Mouse (Mus musculus) forebrain, embryonic 10.5 days (tissue): ENCODE data around the gene Pdgfa. TPM values are rescaled to one million over a fixed set of nuclear protein-coding genes. Genes with fewer than 3 reads are reported as not detected.

Experiments used
- DNase-seq: peaks from one replicate; pipeline ENCODE4 v3.0.0-alpha.2; 2017; ENCODE audit warnings: low spot score; ENCODE audit errors: extremely low spot score
- H3K27ac ChIP-seq: fragments of 300-500 bp; sonication (generic); 2 replicates; pipeline ENCODE4 v1.5.1; 2016; ENCODE audit warnings: mild to moderate bottlenecking
- H3K27me3 ChIP-seq: fragments of 300-500 bp; sonication (generic); 2 replicates; pipeline ENCODE4 v1.6.1; 2016; ENCODE audit warnings: mild to moderate bottlenecking; ENCODE audit not compliant: poor library complexity, severe bottlenecking
- H3K36me3 ChIP-seq: fragments of 300-500 bp; sonication (generic); replicated peaks from 2 replicates; pipeline ENCODE4 v1.6.1; 2016; ENCODE audit warnings: mild to moderate bottlenecking, moderate library complexity
- H3K4me1 ChIP-seq: fragments of 300-500 bp; sonication (generic); 2 replicates; pipeline ENCODE4 v1.6.1; 2016
- H3K4me3 ChIP-seq: fragments of 300-500 bp; sonication (generic); 2 replicates; pipeline ENCODE4 v1.5.1; 2016; ENCODE audit warnings: mild to moderate bottlenecking, moderate library complexity
- H3K9me3 ChIP-seq: fragments of 300-500 bp; sonication (generic); 2 replicates; pipeline ENCODE4 v1.6.1; 2016; ENCODE audit warnings: mild to moderate bottlenecking, moderate library complexity
- WGBS: fragments of 180-500 bp; shearing (Covaris S2); methylation state at CpG from one replicate; pipeline ENCODE4 v1.1.7; 2016; 5-methylcytosine and 5-hydroxymethylcytosine counted together
- polyA plus RNA-seq: library from polyadenylated mRNA; unstranded; fragments of >200 nt; fragmentation: Nextera tagmentation; extraction: Ambion mirVana; gene quantifications from 2 replicates; pipeline ENCODE4 v1.2.1, GENCODE M21; 2016

Gene Pdgfa
- polyA plus RNA-seq, 1 experiment from 2014 or later: 14.3 TPM

DNA sequence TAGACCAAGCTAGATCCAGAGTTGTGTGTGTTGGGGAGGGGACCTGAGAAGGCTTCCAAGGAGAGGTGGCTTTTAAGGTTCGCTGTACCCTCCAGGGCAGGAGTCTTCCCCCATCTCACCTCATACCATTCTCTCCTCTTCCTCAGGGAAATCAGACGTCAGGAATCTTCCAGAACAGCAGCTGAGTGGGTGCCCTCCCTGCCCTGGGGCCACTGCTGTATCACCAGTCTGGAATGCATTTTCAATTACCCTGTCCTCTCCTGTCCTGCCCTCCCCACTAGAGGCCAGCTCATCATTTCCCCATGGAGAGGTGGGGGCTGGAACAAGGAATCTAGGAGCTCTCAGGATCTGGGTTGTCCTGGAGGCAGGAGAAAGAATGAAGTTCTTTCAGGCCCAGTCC is 13.5 kb upstream of the Pdgfa start:
- Histone ChIP-seq H3K36me3 (no peaks in the 10 kb centered on the region), H3K27ac (no peak overlapping the region), H3K4me1 (no peaks in the 10 kb centered on the region), H3K9me3 (no peaks in the 10 kb centered on the region), H3K27me3 (peaks cover 10% of the 10 kb centered on the region; the same call in 1 of the 2 replicates), H3K4me3 (no peak overlapping the region)
- no peak for DNase-seq
- 71% methylated on average over 2 of the region's 2 CpGs for WGBS

GRCm38 (mm10) chr5:139007141-139007775 is 10.1 kb upstream of the Pdgfa start:
- Histone ChIP-seq H3K4me1 (no peaks in the 10 kb centered on the region), H3K27me3 (peaks cover 10% of the 10 kb centered on the region; the same call in 1 of the 2 replicates), H3K4me3 (no peak overlapping the region), H3K9me3 (peaks cover 7% of the 10 kb centered on the region; the same call in 1 of the 2 replicates), H3K27ac (no peak overlapping the region), H3K36me3 (no peaks in the 10 kb centered on the region)
- no peak for DNase-seq
- WGBS: 56% methylated on average over 4 of the region's 4 CpGs

DNA sequence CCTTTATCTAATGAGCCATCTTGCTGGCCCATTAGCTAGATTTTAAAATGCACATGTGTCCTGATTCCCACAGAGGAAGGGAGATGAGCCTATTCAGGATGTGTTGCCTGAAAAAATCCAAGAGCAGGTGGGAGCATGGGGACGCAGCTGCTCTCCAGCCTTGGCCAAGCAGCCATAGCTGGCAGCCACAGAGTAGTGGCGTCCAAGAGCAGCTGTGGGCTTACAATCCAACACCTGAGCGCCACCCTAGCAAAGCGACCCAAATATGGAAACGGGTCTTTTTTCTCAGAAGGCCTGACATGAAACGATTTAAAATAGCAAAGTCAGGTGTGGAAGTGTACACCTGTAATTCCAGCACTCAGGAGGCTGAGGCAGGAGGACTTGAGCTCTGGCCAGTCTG is 7.4 kb upstream of the Pdgfa start:
- peaks cover 15% of the 10 kb centered on the region; the same call in 1 of the 2 replicates for H3K9me3 ChIP-seq
- no peak overlapping the region for H3K27ac ChIP-seq
- no peak overlapping the region for H3K4me3 ChIP-seq
- no peak for DNase-seq
- peaks cover 27% of the 10 kb centered on the region for H3K27me3 ChIP-seq
- WGBS: 92% methylated on average over 6 of the region's 6 CpGs
- H3K4me1 ChIP-seq: 0 out of 2 replicates have a peak, but pooled peaks cover under 1% of the 10 kb centered on the region
- H3K36me3 ChIP-seq: no peaks in the 10 kb centered on the region

GRCm38 (mm10) chr5:138999716-139000115 is 2.5 kb upstream of the Pdgfa start:
- no peak for DNase-seq
- H3K9me3 ChIP-seq: peaks cover 15% of the 10 kb centered on the region; the same call in 1 of the 2 replicates
- no peak overlapping the region for H3K4me3 ChIP-seq
- WGBS: 70% methylated on average over 7 of the region's 7 CpGs
- H3K4me1 ChIP-seq: peaks cover 46% of the 10 kb centered on the region
- H3K36me3 ChIP-seq: no peaks in the 10 kb centered on the region
- H3K27me3 ChIP-seq: peaks cover 64% of the 10 kb centered on the region
- H3K27ac ChIP-seq: no peak overlapping the region

DNA sequence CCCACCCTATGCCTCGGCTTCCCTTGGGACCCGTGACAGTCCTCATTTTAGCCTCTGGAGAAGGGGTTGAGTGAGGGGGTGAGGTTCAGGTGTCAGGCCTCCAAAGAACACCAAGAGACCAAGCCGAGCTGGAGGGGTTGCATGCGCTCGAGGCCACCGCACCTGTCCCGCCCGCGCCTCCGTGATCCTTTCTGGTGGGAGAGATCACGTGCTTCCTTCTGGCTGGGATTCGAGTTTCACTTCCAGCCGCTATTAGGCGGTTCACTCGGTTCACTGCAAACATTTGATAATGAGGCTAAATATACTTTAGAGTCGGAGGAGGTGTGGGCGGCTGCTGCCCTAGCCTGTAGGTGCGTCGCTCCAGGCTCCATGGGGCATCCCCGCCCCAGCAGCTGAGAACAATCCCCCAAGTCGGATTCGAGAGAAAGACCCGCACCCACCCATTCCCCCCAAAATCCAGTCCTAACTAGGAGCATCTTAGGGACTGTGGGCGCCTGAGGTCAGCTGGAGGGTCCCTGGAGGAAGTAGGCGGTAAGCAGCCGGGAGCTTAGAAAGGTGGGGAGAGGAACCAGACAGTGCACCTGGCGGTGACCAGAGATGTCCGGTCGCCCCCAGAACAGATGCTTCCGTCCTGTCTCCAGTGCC is 888 bp upstream of the Pdgfa start:
- H3K4me1 ChIP-seq: peaks cover 63% of the 10 kb centered on the region
- peak overlapping the region; percentile 84 for H3K27ac ChIP-seq
- H3K4me3 ChIP-seq: peak overlapping the region; percentile 75

GRCm38 (mm10) chr5:138996322-138997073 is 672 bp downstream of the Pdgfa start:
- Histone ChIP-seq H3K27me3 (peaks cover 96% of the 10 kb centered on the region), H3K27ac (peak overlapping the region; percentile 84), H3K4me3 (peak overlapping the region; percentile 75), H3K36me3 (no peaks in the 10 kb centered on the region), H3K4me1 (peaks cover 78% of the 10 kb centered on the region), H3K9me3 (peaks cover under 1% of the 10 kb centered on the region; the same call in 1 of the 2 replicates)
- DNase-seq: peak; percentile 51
- 1% methylated on average over 24 of the region's 24 CpGs for WGBS

More for the DNA sequence above, 888 bp upstream of the Pdgfa start:
- Histone ChIP-seq H3K9me3 (peaks cover 8% of the 10 kb centered on the region; the same call in 1 of the 2 replicates), H3K36me3 (no peaks in the 10 kb centered on the region), H3K27me3 (peaks cover 81% of the 10 kb centered on the region)
- DNase-seq: no peak
- whole genome bisulfite sequencing: 1% methylated on average over 30 of the region's 30 CpGs

GRCm38 (mm10) chr5:138995721-138996311 is 1.4 kb downstream of the Pdgfa start:
- Histone ChIP-seq H3K4me3 (peak overlapping the region; percentile 75), H3K27ac (peak overlapping the region; percentile 84), H3K4me1 (peaks cover 85% of the 10 kb centered on the region), H3K36me3 (no peaks in the 10 kb centered on the region), H3K9me3 (no peaks in the 10 kb centered on the region; the same call in 1 of the 2 replicates), H3K27me3 (peaks cover 98% of the 10 kb centered on the region)
- DNase-seq: peak; percentile 73
- WGBS: under 1% methylated on average over 50 of the region's 52 CpGs

DNA sequence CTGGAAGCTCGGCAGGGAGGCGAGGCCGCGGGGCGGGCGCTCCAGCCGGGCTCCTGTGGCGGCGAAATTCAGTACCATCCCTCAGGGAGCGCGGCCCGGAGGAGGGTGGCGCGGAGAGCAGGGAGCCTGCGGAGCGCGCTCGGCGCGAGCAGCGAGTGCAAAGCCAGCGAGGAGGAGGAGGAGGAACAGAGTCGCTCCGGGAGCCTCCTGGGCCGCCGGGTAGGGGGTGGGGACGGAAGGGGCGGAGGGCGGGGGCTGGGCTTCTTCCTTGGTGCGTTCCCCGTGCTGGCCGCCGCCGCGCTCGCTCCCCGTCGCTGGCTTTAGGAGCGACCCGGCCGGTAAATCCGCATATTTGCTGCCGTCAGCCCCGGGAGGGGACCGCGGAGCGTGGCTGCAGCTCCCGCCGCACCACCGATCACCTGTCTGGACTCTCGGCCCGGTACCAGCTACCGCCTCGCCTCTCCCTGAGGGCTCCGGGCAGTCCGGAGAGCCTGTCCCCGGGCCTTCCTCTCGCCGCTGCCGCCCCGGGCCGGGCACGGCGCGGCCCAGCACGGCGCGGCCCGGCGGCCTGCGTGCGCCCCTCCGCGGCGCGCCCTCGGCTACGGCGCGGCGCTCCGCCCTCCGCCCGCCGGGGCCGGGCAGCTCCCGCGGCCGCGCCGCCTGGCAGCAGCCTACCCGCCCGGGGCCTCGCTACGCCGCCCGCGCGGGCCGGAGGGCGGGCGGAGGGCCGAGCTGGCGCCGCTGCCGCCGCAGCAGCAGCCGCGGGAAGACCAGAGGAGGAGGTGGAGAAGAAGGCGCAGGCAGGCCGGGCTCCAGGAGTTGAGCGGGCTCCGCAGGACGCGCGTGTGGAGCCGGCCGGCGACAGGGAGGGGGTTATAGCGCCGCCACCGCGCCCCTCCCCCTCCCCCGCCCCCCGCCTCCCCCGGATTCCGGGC is 2.1 kb downstream of the Pdgfa start:
- WGBS: 4% methylated on average over 109 of the region's 127 CpGs
- H3K4me1 ChIP-seq: peaks cover 89% of the 10 kb centered on the region
- H3K27ac ChIP-seq: peak overlapping the region; percentile 84
- peak; percentile 71 for DNase-seq
- H3K9me3 ChIP-seq: no peaks in the 10 kb centered on the region; the same call in 1 of the 2 replicates
- H3K27me3 ChIP-seq: peaks cover 99% of the 10 kb centered on the region
- peak overlapping the region; percentile 75 for H3K4me3 ChIP-seq
- H3K36me3 ChIP-seq: no peaks in the 10 kb centered on the region

GRCm38 (mm10) chr5:138994108-138994785 is 2.9 kb downstream of the Pdgfa start:
- H3K4me1 ChIP-seq: peaks cover 88% of the 10 kb centered on the region
- peaks cover 98% of the 10 kb centered on the region for H3K27me3 ChIP-seq
- under 1% methylated on average over 48 of the region's 48 CpGs for WGBS
- H3K9me3 ChIP-seq: no peaks in the 10 kb centered on the region
- H3K36me3 ChIP-seq: no peaks in the 10 kb centered on the region
- peak; percentile 38 for DNase-seq
- peak overlapping the region; percentile 75 for H3K4me3 ChIP-seq
- peak overlapping the region; percentile 84 for H3K27ac ChIP-seq

DNA sequence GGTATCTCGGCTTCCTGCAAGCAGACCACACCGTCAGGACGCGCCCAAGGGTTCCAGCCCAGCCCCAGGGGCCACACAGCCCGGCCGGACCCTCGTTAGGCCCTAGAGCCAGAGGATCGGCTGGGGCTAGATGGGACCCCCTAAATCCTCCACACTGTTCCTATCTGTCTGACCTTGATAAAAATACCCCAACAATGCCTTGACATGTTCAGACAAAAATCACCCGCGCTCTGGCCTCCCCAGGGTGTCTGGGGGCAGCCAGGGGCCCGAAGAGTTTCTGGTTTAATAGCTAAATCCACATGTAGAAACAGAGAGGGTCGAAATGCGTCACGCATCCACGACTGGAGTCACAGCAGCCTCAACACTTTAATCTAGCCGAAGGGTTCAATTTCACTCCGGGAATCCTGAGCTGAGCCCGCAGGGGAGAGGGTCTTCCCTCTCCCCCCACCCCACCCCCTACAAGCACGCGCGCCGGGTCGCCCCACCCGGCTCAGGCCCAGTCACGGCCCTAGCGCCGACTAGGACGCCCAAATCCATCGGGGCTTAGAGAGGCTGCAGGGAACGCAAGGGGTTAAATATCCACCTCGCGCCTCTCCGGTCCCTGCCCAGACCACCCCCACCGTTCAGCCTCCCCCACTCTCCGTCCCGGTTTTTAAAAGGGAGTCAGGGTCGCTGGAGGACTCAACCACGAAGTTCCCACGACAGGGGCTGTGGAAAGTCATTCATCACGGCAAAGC is 3.6 kb downstream of the Pdgfa start:
- no peaks in the 10 kb centered on the region for H3K36me3 ChIP-seq
- WGBS: under 1% methylated on average over 40 of the region's 40 CpGs
- H3K4me1 ChIP-seq: peaks cover 85% of the 10 kb centered on the region
- peak overlapping the region; percentile 84 for H3K27ac ChIP-seq
- peak overlapping the region; percentile 75 for H3K4me3 ChIP-seq
- H3K27me3 ChIP-seq: peaks cover 98% of the 10 kb centered on the region
- peak; percentile 46 for DNase-seq
- H3K9me3 ChIP-seq: no peaks in the 10 kb centered on the region
